Mouse (Mus musculus): ENCODE results near the gene Tmprss7.

DNA sequence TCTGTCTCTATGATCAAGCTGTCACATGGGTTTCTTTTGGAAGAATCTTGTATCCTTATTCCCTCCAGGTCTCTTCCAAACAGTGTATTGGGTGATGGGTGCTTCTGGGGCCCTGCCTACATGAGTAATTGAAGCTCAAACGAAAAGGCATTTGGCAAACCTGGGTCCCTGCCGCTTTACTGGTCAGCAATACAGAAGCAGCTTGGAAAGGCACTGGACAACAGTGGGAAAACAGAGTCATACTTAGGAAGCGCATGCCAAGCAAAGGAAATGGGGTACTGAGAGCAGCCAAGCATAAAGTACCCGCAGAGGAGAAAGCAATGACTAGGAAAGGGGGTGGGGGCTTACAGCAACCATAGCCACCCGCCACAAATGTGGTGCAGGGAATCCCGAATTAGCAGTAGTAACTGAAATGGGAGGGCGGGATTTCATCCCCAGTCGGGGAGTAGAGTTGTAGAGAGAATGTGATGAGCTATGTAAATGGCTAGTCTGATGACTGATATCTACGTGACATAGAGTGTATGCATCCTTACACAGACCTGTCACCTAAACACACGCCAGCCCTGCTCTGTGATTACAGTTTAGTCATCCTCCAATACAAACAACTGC is 26.7 kb upstream of the Tmprss7 start:
- TF ChIP-seq CTCF (conservative IDR thresholded peaks at IDR 0.05; ENCODE audit: low read length), result no peak
- no peak for TF ChIP-seq NANOG (IDR thresholded peaks at IDR 0.05; ENCODE audit: borderline replicate concordance, low read length)
